Mouse (Mus musculus): Measurements from ENCODE around the gene Dnm1. TPM values are rescaled to one million over a fixed set of nuclear protein-coding genes. Genes with fewer than 3 reads are reported as not detected.
A peak's percentile ranks its signal among the peaks of the same experiment; 100 is the strongest.

The Dnm1 gene
- polyA plus RNA-seq, 1 experiment from 2014 or later, result 11.8 TPM

DNA sequence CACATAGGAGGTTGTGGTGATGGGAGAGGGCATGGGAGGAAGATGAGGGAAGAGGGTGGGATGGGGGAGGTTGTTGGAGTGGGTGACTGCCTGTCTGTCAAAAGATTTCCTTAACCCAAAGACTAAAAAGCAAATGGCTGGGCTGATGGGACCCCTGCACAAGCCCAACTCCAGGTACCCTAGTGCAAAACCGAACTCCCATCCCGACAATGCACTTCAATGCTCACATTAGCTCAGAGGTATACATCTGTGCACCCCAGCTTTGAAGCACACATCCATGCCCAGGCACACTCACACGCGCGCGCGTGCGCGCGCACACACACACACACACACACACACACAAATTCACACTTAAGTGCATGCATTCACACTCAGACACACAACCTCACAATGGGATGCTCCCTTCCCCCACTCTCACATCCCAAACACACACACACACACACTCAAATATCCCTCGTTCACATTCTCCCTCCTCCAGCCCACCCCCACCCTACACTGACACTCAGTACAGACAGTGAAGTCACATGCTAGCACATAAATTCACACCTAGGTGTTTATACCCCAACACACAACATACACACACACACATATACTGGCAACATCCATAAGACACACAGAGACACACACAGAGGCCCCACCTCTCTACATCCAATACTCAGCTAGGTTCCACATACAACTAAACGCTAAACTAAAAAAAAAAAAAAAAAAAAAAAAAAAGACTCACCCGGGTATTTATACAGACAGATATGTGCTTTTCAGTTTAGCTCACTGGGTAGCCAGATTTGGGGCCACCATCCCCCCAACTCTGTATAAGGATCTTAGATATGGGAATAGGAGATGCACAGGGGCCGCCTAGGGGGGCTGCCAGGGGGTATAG, 34.2 kb downstream of the Dnm1 start:
- H3K27me3 ChIP-seq (replicated peaks; ENCODE audit: control insufficient read depth, insufficient read depth, low read length), result no peaks in the 10 kb centered on the region
- H3K4me2 ChIP-seq (ENCODE audit: low read depth, low read length), result peak overlapping the region; percentile 50
- peaks cover 32% of the 10 kb centered on the region for H3K4me1 ChIP-seq (ENCODE audit: control insufficient read depth, insufficient read depth, low read length)
- ATAC-seq, result no peak
- 63% methylated on average over 14 of the region's 14 CpGs for WGBS
- no peaks in the 10 kb centered on the region for H3K9me3 ChIP-seq (ENCODE audit: control insufficient read depth, low read length)
- H3K27ac ChIP-seq (ENCODE audit: low read length), result peak overlapping the region; percentile 90
- H3K36me3 ChIP-seq (ENCODE audit: control insufficient read depth, insufficient read depth, low read length), result no peaks in the 10 kb centered on the region; the same call in 1 of the 2 replicates
- H3K4me3 ChIP-seq (ENCODE audit: low read length), result peak overlapping the region; percentile 46
- peak overlapping the region; percentile 76 for H3K9ac ChIP-seq (ENCODE audit: low read depth, low read length)

DNA sequence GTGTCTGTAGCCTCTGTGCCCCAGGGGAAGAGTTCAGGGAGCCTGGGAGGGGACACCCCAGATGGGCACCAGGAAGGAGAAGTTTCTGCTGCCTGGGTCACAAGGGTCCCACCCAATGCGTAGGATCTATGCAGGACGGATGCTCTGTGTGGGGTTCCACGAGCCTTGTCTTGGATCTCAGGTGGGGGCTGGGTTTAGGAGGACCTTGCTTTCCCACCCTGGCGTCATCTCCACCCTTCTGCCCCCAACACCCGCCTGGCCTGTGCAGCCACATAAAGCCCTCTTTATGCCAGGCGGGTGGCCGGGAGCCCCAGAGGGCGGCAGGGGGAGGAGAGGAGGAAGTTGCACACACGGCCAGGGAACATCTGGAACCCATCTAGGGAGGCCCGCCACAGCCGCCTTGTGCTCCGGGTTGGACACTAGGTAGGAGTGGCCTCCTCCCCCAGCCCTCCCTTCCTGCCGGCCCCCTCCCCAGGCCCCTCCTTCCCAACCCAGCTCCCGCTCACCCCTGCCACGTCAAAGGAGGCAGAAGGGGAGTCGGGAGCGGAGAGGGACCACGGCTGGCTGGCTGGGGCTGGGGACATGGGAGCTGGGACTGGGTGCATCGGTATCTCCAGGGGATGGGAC, 35.2 kb downstream of the Dnm1 start:
- H3K27me3 ChIP-seq (replicated peaks; ENCODE audit: control insufficient read depth, insufficient read depth, low read length), result no peaks in the 10 kb centered on the region
- no peaks in the 10 kb centered on the region; the same call in 1 of the 2 replicates for H3K36me3 ChIP-seq (ENCODE audit: control insufficient read depth, insufficient read depth, low read length)
- peak overlapping the region; percentile 76 for H3K9ac ChIP-seq (ENCODE audit: low read depth, low read length)
- H3K4me3 ChIP-seq (ENCODE audit: low read length), result peak overlapping the region; percentile 46
- H3K27ac ChIP-seq (ENCODE audit: low read length), result peak overlapping the region; percentile 92
- WGBS, result 10% methylated on average over 18 of the region's 19 CpGs
- H3K4me1 ChIP-seq (ENCODE audit: control insufficient read depth, insufficient read depth, low read length), result peaks cover 32% of the 10 kb centered on the region
- H3K4me2 ChIP-seq (ENCODE audit: low read depth, low read length), result peak overlapping the region; percentile 50
- peak; percentile 61 for ATAC-seq
- no peaks in the 10 kb centered on the region for H3K9me3 ChIP-seq (ENCODE audit: control insufficient read depth, low read length)

DNA sequence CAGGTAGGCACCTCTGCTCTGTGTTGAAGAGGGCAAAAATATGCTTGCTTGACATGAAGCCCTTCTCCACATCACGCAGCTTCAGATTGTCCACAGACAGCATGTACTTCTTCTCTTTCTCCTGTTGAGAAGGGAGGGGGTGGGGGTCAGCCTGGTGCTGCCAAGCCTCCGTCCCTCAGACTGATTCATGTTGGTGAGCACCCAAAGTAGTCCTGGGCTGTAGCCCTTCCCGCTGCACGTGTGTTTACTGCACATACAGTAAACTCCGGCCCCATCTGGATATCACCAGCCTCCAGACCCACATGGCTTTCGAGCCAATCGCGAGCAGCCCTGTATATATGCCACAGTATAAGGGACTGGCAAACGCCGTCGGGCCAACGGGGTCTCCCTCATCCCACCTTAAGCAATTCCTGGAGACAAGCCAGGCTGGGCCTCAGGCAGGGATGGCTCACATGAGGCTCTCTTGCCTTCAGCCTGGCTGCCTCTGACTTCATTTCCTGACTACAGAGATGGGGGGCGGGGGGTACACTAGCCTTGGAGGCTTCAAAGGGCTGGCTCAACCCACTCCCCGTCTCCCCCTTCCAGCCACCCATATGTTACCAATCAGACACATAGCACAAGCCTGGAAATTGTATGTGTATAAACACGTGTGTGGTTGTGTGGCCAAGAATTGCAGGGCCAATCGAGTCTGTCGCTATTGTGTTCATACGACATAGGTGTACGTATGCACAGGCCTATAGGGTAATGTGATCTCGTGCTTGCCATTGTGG, 36.1 kb downstream of the Dnm1 start:
- H3K4me3 ChIP-seq (ENCODE audit: low read length), result no peak overlapping the region
- WGBS, result 52% methylated on average over 20 of the region's 20 CpGs
- ATAC-seq, result no peak; the same call in 1 of the 2 replicates
- H3K4me1 ChIP-seq (ENCODE audit: control insufficient read depth, insufficient read depth, low read length), result peaks cover 34% of the 10 kb centered on the region
- H3K4me2 ChIP-seq (ENCODE audit: low read depth, low read length), result 0 out of 2 replicates have a peak overlapping the region, but pooled peaks have one; percentile 50
- no peaks in the 10 kb centered on the region for H3K36me3 ChIP-seq (ENCODE audit: control insufficient read depth, insufficient read depth, low read length)
- H3K27me3 ChIP-seq (replicated peaks; ENCODE audit: control insufficient read depth, insufficient read depth, low read length), result no peaks in the 10 kb centered on the region
- H3K9ac ChIP-seq (ENCODE audit: low read depth, low read length), result peak overlapping the region; percentile 52; the same call in 1 of the 2 replicates
- peak overlapping the region; percentile 92 for H3K27ac ChIP-seq (ENCODE audit: low read length)
- H3K9me3 ChIP-seq (ENCODE audit: control insufficient read depth, low read length), result no peaks in the 10 kb centered on the region

DNA sequence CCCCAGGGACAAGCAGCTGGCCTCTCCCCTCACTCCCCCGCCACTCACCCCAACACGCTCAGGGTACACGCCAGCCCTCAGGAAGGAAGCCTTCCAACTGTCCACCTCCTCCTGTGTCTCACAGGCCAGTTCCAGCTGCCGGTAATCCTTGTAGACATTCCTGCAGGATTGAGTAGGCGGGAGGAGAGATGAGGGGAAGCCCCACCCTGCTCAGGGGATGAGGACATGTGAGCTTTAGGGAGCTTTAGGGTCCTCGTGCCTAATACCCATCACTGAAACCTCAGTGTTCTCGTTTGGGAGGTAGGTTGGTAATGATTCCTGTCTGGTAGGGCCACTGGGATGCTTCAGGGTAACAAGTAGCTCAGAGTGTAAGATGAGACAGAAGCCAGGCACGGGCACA, 37.4 kb downstream of the Dnm1 start:
- Histone ChIP-seq H3K36me3 (ENCODE audit: control insufficient read depth, insufficient read depth, low read length) (no peaks in the 10 kb centered on the region), H3K9me3 (ENCODE audit: control insufficient read depth, low read length) (no peaks in the 10 kb centered on the region), H3K27ac (ENCODE audit: low read length) (peak overlapping the region; percentile 92), H3K4me3 (ENCODE audit: low read length) (no peak overlapping the region), H3K27me3 (replicated peaks; ENCODE audit: control insufficient read depth, insufficient read depth, low read length) (no peaks in the 10 kb centered on the region), H3K4me1 (ENCODE audit: control insufficient read depth, insufficient read depth, low read length) (peaks cover 46% of the 10 kb centered on the region), H3K4me2 (ENCODE audit: low read depth, low read length) (no peak overlapping the region), H3K9ac (ENCODE audit: low read depth, low read length) (peak overlapping the region; percentile 39; the same call in 1 of the 2 replicates)
- ATAC-seq, result no peak
- 27% methylated on average over 8 of the region's 8 CpGs for WGBS

DNA sequence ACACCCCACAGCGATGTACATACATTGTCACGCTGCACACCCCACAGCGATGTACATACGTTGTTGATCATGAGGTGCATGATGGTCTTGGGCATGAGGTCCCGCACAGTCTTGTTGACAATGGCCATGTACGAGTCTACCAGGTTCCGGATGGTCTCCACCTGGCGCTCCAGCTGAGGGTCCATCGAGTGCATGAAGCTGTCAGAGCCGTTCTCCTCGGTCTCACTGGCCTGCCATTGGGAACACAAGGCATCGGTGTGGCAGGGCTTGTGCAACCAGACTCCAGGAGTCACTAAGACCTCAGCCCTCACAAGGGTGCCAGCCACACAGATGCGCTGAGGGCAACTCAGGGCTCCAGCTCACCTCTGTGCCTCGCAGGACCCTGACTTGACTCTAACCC, 38.3 kb downstream of the Dnm1 start:
- H3K4me1 ChIP-seq (ENCODE audit: control insufficient read depth, insufficient read depth, low read length), result peaks cover 42% of the 10 kb centered on the region
- H3K27me3 ChIP-seq (replicated peaks; ENCODE audit: control insufficient read depth, insufficient read depth, low read length), result no peaks in the 10 kb centered on the region
- no peak for ATAC-seq
- H3K4me2 ChIP-seq (ENCODE audit: low read depth, low read length), result no peak overlapping the region
- WGBS, result 93% methylated on average over 14 of the region's 14 CpGs
- no peaks in the 10 kb centered on the region for H3K9me3 ChIP-seq (ENCODE audit: control insufficient read depth, low read length)
- H3K27ac ChIP-seq (ENCODE audit: low read length), result peak overlapping the region; percentile 24; the same call in 1 of the 2 replicates
- H3K36me3 ChIP-seq (ENCODE audit: control insufficient read depth, insufficient read depth, low read length), result no peaks in the 10 kb centered on the region
- no peak overlapping the region for H3K9ac ChIP-seq (ENCODE audit: low read depth, low read length)
- H3K4me3 ChIP-seq (ENCODE audit: low read length), result no peak overlapping the region

DNA sequence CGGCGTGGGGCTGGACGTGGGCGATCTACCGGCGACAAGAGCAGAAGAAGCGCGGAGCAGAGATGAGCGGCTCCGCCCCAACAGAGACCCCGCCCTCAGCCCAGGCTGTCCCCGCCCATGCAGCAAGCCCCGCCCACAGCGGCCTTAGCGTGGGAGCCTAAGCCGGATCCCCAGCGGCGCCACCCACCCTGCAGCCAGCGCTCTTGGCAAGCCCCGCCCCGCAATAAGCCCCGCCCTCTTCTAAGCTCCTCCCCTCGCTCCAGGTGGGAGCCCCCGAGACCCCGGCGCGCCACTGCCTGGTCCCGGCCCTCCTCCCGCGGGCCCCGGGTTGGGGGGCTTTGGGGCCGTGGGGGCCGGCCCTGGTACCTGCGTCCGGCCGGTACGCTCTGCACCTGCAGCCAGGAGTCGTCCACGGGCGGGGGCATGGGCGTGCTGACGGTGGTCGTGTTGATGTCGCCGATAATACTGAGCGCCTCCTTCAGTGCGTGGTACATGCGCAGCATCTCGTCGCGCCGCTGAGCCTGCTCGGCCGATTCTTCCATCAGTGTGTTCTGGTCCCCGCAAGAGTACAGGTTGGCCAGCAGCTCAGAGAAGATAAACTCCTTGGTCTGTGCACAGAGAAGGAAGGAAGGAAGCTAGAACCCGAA, 40.7 kb downstream of the Dnm1 start:
- 4% methylated on average over 48 of the region's 56 CpGs for WGBS
- Histone ChIP-seq H3K9ac (ENCODE audit: low read depth, low read length) (peak overlapping the region; percentile 76), H3K4me1 (ENCODE audit: control insufficient read depth, insufficient read depth, low read length) (peaks cover 30% of the 10 kb centered on the region), H3K27me3 (replicated peaks; ENCODE audit: control insufficient read depth, insufficient read depth, low read length) (no peaks in the 10 kb centered on the region), H3K4me2 (ENCODE audit: low read depth, low read length) (peak overlapping the region; percentile 100), H3K4me3 (ENCODE audit: low read length) (peak overlapping the region; percentile 69), H3K36me3 (ENCODE audit: control insufficient read depth, insufficient read depth, low read length) (peaks cover 3% of the 10 kb centered on the region; the same call in 1 of the 2 replicates), H3K27ac (ENCODE audit: low read length) (no peak overlapping the region), H3K9me3 (ENCODE audit: control insufficient read depth, low read length) (no peaks in the 10 kb centered on the region)
- ATAC-seq, result peak; percentile 79

DNA sequence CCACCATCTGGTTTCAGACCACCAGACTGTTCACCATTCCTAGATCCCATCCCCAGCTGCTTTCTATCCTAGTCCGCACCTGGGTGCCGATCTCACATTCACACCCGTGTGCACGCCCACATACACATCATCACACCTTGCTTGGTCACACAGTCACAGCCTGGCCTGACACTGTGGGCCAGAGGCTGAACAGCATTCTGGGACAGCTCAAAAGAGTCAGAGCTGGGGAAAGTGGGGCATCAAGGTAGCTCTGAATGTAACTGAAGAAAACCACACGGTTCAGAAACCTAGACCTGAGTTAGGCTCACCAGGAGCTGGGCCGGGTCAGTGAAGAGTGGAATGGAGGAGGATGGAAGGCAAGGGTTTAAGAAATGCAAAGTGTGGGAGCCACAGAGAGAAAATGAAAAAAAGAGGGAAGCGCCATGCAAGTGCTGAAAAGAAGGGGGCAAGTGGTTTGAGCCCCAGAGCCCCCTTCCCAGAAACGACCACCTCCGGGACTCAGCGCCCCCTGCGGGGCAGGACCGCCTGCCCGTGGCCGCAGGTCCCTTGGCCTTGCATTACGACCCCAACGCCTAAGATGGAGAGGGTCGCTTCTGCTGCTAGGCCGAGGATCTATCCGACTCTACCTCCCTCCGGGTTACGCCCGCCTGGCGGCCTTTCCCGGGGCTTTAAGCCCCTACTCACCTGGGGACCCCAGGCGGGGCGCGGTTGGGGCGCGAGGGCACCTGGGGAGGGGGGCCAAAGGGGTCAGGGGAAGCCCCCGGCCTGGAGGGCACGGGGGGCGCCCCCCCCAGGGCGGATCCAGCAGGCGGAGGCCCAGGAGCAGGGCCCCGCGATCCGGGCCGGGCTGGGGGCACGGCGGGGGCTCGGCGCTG, 41.5 kb downstream of the Dnm1 start:
- Histone ChIP-seq H3K4me3 (ENCODE audit: low read length) (peak overlapping the region; percentile 69), H3K4me1 (ENCODE audit: control insufficient read depth, insufficient read depth, low read length) (peaks cover 24% of the 10 kb centered on the region), H3K9ac (ENCODE audit: low read depth, low read length) (peak overlapping the region; percentile 76), H3K27ac (ENCODE audit: low read length) (no peak overlapping the region), H3K27me3 (replicated peaks; ENCODE audit: control insufficient read depth, insufficient read depth, low read length) (no peaks in the 10 kb centered on the region), H3K36me3 (ENCODE audit: control insufficient read depth, insufficient read depth, low read length) (peaks cover 3% of the 10 kb centered on the region; the same call in 1 of the 2 replicates), H3K4me2 (ENCODE audit: low read depth, low read length) (peak overlapping the region; percentile 100), H3K9me3 (ENCODE audit: control insufficient read depth, low read length) (no peaks in the 10 kb centered on the region)
- WGBS, result 10% methylated on average over 42 of the region's 42 CpGs
- peak; percentile 12 for ATAC-seq

DNA sequence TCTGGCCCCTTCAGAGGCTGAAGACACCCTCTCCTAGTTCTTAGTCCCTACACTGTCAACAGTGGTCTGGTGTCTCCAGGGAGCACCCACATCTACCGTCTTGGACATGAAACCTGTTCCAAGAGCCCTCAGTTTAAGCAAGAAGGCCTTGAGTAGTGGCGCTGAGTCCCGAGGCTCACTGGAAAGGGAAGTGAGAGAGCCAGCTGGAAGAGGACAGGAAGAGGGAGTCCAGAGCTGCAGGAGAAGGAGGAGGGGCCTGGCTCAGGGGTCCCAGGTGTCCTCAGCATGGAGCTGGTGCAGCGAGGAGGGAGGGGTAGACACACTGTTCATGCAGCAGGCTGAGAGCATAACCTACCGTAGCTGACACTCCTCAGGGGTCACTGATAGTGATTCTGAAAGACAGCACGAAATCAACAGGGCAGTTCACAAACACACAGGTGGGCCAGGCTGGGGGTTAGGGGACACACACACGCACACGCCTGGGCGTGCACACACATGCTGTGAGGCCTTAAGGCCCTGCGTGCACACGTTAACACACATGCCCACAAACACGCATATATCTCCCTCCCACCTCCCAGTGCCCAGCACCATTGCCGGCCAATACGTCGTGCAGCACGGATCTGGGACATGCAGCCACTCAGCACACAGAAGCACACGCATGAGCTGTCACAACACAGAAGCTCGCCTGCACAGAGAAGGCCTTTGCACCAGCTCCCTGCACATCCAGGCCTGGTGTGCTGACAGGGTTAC, 42.9 kb downstream of the Dnm1 start:
- Histone ChIP-seq H3K4me2 (ENCODE audit: low read depth, low read length) (no peak overlapping the region), H3K27me3 (replicated peaks; ENCODE audit: control insufficient read depth, insufficient read depth, low read length) (no peaks in the 10 kb centered on the region), H3K36me3 (ENCODE audit: control insufficient read depth, insufficient read depth, low read length) (peaks cover 6% of the 10 kb centered on the region), H3K9me3 (ENCODE audit: control insufficient read depth, low read length) (no peaks in the 10 kb centered on the region), H3K9ac (ENCODE audit: low read depth, low read length) (no peak overlapping the region), H3K27ac (ENCODE audit: low read length) (no peak overlapping the region), H3K4me1 (ENCODE audit: control insufficient read depth, insufficient read depth, low read length) (peaks cover 16% of the 10 kb centered on the region), H3K4me3 (ENCODE audit: low read length) (no peak overlapping the region)
- 87% methylated on average over 18 of the region's 18 CpGs for WGBS
- no peak for ATAC-seq
